Comparison of ENCODE assay signal across 25 mouse cellular contexts in the genomic region with DNA sequence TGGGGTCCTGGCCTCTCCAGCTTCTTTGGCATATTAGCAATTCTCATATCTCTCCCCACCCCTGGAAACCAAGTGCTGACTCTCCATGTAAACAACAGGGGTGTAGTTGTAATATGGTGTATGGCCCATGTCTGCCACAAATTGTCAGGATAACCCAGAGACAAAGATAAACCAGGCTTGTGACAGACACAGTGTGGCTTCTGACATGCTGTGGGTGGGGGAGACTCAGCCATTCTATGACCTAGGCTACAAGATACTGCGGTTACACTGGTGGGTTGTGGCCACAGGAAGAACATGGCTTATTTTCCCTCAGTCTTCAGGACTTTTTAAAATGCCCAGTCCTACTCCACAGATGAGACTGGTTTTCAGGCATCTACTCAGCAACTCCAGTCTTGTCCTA.
DNase-seq lines count a peak whose midpoint lies in the region; ATAC-seq lines count a peak whose summit lies in the region.
"Had no signal": no experiment of that assay in that cellular context is flagged by ENCODE, and none has a peak within 500 bp of the region (broad histone marks: within the 10 kb centered on the region; RNA-seq: fewer than 3 reads in every experiment).

No protein-coding gene starts in this region.

- H3K9me3 ChIP-seq in liver, embryonic 12.5 days (replicated peaks): no peaks in the 10 kb centered on the region
- no peaks in the 10 kb centered on the region for H3K9me3 ChIP-seq in liver, embryonic 15.5 days (replicated peaks)
- H3K9me3 ChIP-seq: forebrain, embryonic 10.5 days; forebrain, embryonic 13.5 days; heart, embryonic 10.5 days; heart, embryonic 13.5 days; hindbrain, embryonic 12.5 days; hindbrain, embryonic 15.5 days had no signal

- peaks cover 14% of the 10 kb centered on the region; the same call in 1 of the 2 replicates for H3K36me3 ChIP-seq in liver, embryonic 12.5 days
- H3K36me3 ChIP-seq in liver, embryonic 15.5 days (replicated peaks): peaks cover 17% of the 10 kb centered on the region
- H3K36me3 ChIP-seq: forebrain, embryonic 10.5 days; heart, embryonic 10.5 days; heart, embryonic 13.5 days; hindbrain, embryonic 12.5 days had no signal

- DNase-seq in right cerebral cortex, postnatal 36 days (ENCODE audit: low spot score in 2 of 2): no peak
- DNase-seq in left cerebral cortex, postnatal 36 days (ENCODE audit: low spot score in 2 of 2): no peak
- no peak for DNase-seq in left cerebral cortex, postnatal 14 days (ENCODE audit: low spot score in 2 of 2)
- DNase-seq: adrenal gland, postnatal 10 days; cerebellum, adult 11 months; cerebellum, adult 2 months; cerebellum, postnatal 10 days; cerebellum, postnatal 36 days; gastrocnemius, postnatal 36 days; heart, adult 2 months; heart, postnatal 14 days; heart, postnatal 4 days had no signal

- H3K4me2 ChIP-seq in liver, embryonic 12.5 days: no peak overlapping the region
- H3K4me2 ChIP-seq in liver, embryonic 15.5 days: no peak overlapping the region
- H3K4me2 ChIP-seq: forebrain, embryonic 13.5 days; heart, embryonic 13.5 days; hindbrain, embryonic 12.5 days; hindbrain, embryonic 15.5 days had no signal

- WGBS in liver, embryonic 12.5 days (ENCODE audit: insufficient replicate concordance): 50% methylated on average over 1 of the region's 1 CpGs
- WGBS in liver, embryonic 15.5 days (ENCODE audit: insufficient replicate concordance): 41% methylated on average over 1 of the region's 1 CpGs

- intact Hi-C loops in left cerebral cortex, postnatal 36 days (cut with DNase I): no loop called here
- intact Hi-C loops in left cerebral cortex, postnatal 14 days (cut with DNase I): no loop called here

- peaks cover 31% of the 10 kb centered on the region for H3K4me1 ChIP-seq in liver, embryonic 12.5 days
- H3K4me1 ChIP-seq in liver, embryonic 15.5 days (replicated peaks): peaks cover 27% of the 10 kb centered on the region
- H3K4me1 ChIP-seq: forebrain, embryonic 10.5 days; forebrain, embryonic 13.5 days; heart, embryonic 10.5 days; heart, embryonic 13.5 days; hindbrain, embryonic 12.5 days; hindbrain, embryonic 15.5 days had no signal

- H3K9ac ChIP-seq in liver, embryonic 12.5 days: no peak overlapping the region
- no peak overlapping the region for H3K9ac ChIP-seq in liver, embryonic 15.5 days
- H3K9ac ChIP-seq: forebrain, embryonic 13.5 days; heart, embryonic 13.5 days; hindbrain, embryonic 12.5 days; hindbrain, embryonic 15.5 days had no signal

- peak overlapping the region; percentile 74 for H3K27ac ChIP-seq in liver, embryonic 12.5 days
- peak overlapping the region; percentile 69 for H3K27ac ChIP-seq in liver, embryonic 15.5 days (replicated peaks)
- H3K27ac ChIP-seq: forebrain, embryonic 10.5 days; forebrain, embryonic 13.5 days; heart, adult 2 months; heart, embryonic 10.5 days; heart, embryonic 13.5 days; hindbrain, embryonic 12.5 days; hindbrain, embryonic 15.5 days had no signal

- no peaks in the 10 kb centered on the region for H3K27me3 ChIP-seq in liver, embryonic 12.5 days (replicated peaks)
- H3K27me3 ChIP-seq in liver, embryonic 15.5 days: no peaks in the 10 kb centered on the region; the same call in 1 of the 2 replicates
- H3K27me3 ChIP-seq: forebrain, embryonic 13.5 days; heart, embryonic 13.5 days; hindbrain, embryonic 12.5 days; hindbrain, embryonic 15.5 days had no signal

- H3K4me3 ChIP-seq in liver, embryonic 12.5 days: no peak overlapping the region
- H3K4me3 ChIP-seq in liver, embryonic 15.5 days (replicated peaks): no peak overlapping the region
- H3K4me3 ChIP-seq: forebrain, embryonic 10.5 days; forebrain, embryonic 13.5 days; heart, adult 2 months; heart, embryonic 10.5 days; heart, embryonic 13.5 days; hindbrain, embryonic 12.5 days; hindbrain, embryonic 15.5 days had no signal

- ATAC-seq in common myeloid progenitor, adult 5-6 weeks (replicated peaks; ENCODE audit: low read depth, poor library complexity, severe bottlenecking): peak; percentile 60; the same call in 1 of the 2 replicates
- ATAC-seq in liver, embryonic 12.5 days: peak; percentile 74
- peak; percentile 47 for ATAC-seq in liver, embryonic 15.5 days (ENCODE audit: insufficient read depth)
- peak; percentile 51 for ATAC-seq in megakaryocyte-erythroid progenitor cell, adult 5-6 weeks (replicated peaks; ENCODE audit: low FRiP score, low TSS enrichment, poor library complexity, severe bottlenecking)
- ATAC-seq: activated CD4-positive, CD25-positive, alpha-beta regulatory T cell, adult 4 months; CD4-positive, CD25-positive, alpha-beta regulatory T cell, adult 4 months; forebrain, embryonic 13.5 days; forebrain, embryonic 16.5 days had no signal
